Mouse (Mus musculus) C2C12 (cell line): Measurements from ENCODE around the gene Gata1.
"Not testable (repeated sequence)": the region's sequence is repeated elsewhere in the genome, so short reads cannot be mapped to it uniquely, and the experiment has no call there.

Experiments used
- CTCF ChIP-seq: IDR thresholded peaks from one replicate; pipeline ENCODE4 v1.5.1; 2011; ENCODE audit not compliant: control insufficient read depth, insufficient read depth, insufficient read length
- USF1 ChIP-seq: IDR thresholded peaks from one replicate; pipeline ENCODE4 v1.6.1; 2011; ENCODE audit warnings: low read depth, mild to moderate bottlenecking, control low read depth, moderate library complexity

GRCm38 (mm10) chrX:8009356-8009755 lies 31.5 kb upstream of the Gata1 start:
- TF ChIP-seq CTCF, USF1: not testable (repeated sequence)
